Mouse (Mus musculus) heart, postnatal 0 days (tissue): ENCODE data around the gene Itpk1.

Experiments
- CTCF ChIP-seq: IDR thresholded peaks from 2 replicates; pipeline ENCODE4 v1.5.1; 2016; ENCODE audit warnings: antibody characterized with exemption, control low read depth, low read depth
- EP300 ChIP-seq: IDR thresholded peaks from 2 replicates; pipeline ENCODE4 v1.6.1; 2016; ENCODE audit warnings: antibody characterized with exemption, low read depth

DNA sequence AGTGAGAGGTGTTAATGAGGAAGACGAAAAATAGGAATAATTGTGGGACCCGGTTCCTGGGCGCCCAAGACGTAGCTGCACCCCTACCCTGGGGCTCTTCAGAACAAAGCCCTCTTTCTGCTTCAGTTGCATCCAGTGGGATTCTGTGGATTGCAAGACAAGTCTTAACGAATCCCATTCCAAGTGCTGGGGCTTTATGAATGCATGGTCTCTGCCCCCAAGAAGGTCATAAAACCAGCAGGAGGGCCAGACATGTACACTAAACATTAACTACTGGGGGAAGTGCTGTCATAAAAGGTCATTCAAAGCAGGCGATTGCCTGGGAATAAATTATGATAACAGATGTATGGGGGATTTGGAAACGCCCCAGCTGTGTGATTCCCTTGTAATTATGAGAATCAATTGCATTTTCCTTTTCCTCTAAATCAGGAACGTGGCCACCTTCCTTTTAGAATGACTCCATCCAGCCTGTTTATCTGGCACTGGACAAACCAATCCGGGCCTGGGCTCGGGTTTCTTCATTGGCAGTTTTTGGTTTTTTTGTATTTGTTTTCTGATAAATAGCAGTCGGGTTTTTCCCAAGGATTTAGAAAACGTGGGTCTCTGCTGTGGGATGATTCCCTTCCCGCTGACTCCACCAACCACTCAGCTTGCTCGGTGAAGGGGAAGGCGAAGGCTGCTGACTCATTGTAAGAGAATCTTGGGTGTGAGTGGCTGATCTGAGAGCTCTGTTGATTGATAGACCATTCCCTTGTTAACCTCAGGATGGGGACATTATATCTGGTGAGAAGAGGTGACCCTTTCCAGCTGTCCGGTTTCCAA, 26.3 kb upstream of the Itpk1 start:
- TF ChIP-seq CTCF (no peak), EP300 (no peak)
